Mouse (Mus musculus) yolk sac, embryonic 10.5 days (tissue): ENCODE data around the gene Gstp1.
"Not testable (repeated sequence)": the region's sequence is repeated elsewhere in the genome, so short reads cannot be mapped to it uniquely, and the experiment has no call there.

Experiments
- DNase-seq: peaks from one replicate; pipeline ENCODE4 v3.0.0-alpha.2; 2017; ENCODE audit warnings: low spot score

The Gstp1 gene

DNA sequence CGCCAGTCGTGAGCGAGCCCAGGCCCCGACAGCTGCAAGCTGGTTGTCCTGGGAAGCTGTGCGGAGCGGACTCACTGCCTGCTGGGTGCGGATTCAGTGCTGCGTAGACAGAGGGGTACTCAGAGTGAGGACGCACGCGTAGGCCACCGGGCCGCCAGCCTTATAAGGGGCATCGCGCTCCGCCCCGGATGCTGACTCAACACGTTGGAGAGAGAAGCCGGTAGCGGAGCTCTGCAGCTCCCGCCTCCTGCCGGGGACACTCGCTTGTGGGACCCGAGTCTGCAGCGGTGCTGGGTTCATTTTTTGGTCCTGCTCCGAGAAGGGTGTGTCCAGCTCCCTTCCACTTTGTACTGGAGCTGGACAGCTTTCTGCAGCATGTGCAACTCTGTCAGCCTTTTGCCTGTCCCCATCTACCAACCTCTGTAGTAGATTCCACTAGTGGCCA is at the start of gene Gstp1:
TSS of gene Gstp1 (minus strand) at position 198 of the 445 bp plus-strand sequence.
- peak; percentile 83 for DNase-seq

GRCm38 (mm10) chr19:4087090-4087489 is 49.3 kb upstream of the Gstp1 start:
- DNase-seq, result no peak

GRCm38 (mm10) chr19:4086156-4086555 is 48.4 kb upstream of the Gstp1 start:
- DNase-seq, result no peak

- no peak for DNase-seq
These were observed 47.2 kb upstream of the Gstp1 start for GRCm38 (mm10) chr19:4084984-4085383.

GRCm38 (mm10) chr19:4083826-4084225 is 46.0 kb upstream of the Gstp1 start:
- no peak for DNase-seq

DNA sequence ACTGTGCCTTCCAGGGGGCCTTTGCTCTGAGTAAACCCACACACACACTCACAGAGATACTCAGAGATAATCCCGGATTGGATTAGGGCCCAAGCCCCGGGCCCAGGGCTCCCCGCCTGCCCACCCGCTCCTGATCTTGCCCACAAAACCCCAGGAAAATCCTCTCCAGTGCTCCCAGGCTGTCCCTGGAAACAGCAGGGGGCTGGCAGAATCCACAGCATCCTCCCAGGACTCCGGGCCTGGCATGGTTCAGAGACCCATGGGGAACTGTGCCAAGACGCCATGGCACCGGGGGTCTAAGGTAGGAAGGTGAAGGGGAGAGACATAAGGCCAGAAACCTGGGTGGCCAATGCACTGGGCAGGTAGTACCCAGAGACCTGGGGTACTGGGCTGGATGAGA is 45.5 kb upstream of the Gstp1 start:
- DNase-seq, result no peak

DNA sequence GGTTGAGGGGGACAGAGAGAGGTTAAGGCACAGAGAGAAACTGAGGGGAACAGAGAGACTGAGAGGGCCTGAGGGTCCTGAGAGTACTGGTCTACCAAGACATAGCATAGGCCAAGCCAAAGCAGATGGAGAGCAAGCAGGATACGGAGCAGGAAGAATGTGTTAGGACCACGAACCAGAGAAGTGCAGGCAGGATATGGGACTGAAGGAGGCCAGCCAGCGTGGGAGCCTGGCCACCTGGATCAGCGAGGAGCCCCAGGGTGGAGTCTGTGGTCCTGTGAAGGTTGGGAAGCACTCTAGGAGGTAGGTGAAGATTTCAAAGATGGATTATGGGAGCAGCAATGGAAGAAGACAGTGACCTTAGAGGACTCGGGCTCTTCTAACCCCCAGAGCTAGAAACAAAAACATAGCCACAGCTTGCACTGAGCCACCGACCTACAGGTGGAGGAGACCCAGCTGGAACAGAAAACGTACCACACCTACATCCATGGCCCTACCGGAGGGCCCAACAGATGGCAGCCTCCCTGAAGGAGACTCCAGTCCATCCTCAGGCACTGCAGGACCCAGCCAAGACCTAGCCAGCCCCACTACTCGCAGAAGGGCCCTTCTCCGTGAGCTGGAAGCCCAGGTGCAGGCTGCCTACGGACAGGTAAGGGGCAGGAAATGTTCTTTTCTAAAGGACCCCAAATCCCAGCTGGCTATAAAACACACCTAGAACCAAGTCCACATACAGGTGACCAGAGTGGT is 44.6 kb upstream of the Gstp1 start:
- no peak for DNase-seq

- no peak for DNase-seq
These were observed 43.6 kb upstream of the Gstp1 start, which contains the start of gene Cabp2 for GRCm38 (mm10) chr19:4081394-4081793. TSS of gene Cabp2 (plus strand) at chr19:4081578.

DNA sequence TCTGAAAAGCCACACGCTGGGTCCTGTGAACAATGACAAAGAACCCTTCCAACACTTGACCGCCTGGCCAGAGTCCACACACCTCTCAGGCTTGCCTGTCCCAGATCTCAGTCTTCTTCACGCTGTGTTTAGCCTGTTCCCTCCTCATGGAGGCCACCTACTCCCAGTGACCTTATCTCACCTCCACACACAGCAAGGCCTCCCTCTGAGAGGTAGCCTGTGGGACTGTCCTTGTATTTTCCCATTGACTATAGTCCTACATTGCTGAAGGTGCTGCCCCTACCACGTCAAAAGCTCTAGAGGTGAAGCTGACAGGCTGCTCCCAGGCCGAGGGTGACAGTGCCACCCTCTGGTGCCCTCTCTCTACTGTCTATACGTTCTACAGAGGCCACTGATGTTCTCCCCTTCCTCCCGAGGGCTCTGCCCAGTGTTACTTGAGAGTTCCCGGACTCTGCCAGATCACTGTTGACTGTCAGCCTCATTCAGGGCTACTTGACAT is 42.8 kb upstream of the Gstp1 start:
- DNase-seq, result no peak

GRCm38 (mm10) chr19:4079594-4079993 is 41.8 kb upstream of the Gstp1 start:
- no peak for DNase-seq

DNA sequence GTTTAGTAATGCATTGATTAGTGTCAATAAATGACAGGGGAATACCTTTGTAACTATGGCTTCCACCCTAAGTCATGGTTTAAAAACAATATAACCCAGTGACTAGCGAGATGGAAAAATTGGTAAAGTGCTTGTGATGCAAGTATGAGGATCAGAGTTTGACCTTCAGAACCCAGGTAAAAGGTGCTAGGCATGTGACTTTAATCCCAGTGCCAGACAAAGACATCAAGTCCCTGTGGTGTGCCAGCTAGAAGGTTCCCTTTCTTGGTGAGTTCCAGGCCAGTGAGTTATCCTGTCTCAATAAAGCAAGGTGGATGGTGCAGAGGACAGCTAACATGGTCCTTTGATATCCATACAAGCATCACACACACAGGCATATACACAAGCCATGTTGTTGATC is 37.7 kb upstream of the Gstp1 start:
- DNase-seq, result no peak

GRCm38 (mm10) chr19:4072706-4073424 is 35.1 kb upstream of the Gstp1 start:
- DNase-seq, result no peak

GRCm38 (mm10) chr19:4071406-4071805 is 33.6 kb upstream of the Gstp1 start:
- DNase-seq, result no peak

GRCm38 (mm10) chr19:4070756-4071155 is 33.0 kb upstream of the Gstp1 start:
- no peak for DNase-seq

DNA sequence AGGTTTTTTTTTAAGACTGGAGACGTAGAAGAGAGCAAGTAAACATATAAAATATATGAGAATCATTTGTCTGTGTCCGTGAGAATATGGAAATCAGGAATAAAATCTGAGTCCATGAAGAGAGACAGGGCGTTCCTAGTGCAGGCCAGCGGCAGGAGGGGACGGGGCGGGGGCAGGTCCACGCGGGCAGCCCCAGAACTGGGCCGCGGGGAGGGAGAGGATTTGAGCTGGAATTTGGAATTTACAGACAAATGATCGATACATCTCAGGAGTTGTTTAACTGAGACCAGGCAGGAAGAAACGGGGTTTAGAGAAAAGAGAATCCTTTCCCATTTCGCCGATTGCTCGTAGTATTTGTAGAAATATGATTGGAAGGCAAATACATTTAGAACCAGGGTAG is 32.5 kb upstream of the Gstp1 start:
- no peak for DNase-seq

GRCm38 (mm10) chr19:4068717-4069410 is 31.1 kb upstream of the Gstp1 start:
- peak; percentile 42 for DNase-seq

DNA sequence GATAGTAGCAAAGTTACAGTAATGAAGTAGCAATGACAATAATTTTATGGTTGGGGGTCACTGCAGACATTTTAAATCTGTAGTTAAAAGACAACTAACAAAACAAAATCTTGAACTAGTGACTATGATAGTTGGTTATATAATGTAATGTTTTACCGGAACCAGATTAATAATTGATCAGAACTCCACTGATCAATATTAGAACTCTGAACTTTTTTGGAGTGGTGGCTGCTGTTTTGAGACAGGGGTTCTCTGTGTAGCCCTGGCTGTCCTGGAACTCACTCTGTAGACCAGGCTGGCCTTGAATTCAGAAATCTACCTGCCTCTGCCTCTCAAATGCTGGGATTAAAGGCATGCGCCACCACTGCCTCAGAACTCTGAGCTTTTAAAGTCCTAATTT is 30.5 kb upstream of the Gstp1 start:
- DNase-seq, result not testable (repeated sequence)

- no peak for DNase-seq
These were observed 29.1 kb upstream of the Gstp1 start for GRCm38 (mm10) chr19:4066877-4067276.

DNA sequence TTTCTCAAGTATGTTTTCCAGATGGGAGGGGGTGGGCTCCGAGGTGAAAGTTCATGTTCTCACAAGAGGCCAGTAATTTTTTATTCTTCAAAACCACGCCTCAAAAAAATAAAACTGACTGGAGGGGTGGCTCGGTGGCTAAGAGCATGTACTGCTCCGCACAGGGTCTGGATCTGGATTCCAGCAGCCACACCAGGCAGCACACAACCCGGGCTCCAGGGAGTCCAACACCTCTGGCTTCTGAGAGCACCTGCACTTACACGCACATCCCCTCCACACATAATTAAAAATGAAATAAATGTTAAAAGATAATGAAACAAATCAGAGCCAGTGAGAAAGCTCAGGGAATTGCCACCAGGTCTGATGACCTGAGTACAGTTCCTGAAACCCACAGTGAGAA is 28.5 kb upstream of the Gstp1 start:
- no peak for DNase-seq

- DNase-seq, result not testable (repeated sequence)
These were observed 26.7 kb upstream of the Gstp1 start for GRCm38 (mm10) chr19:4064501-4064900.

- not testable (repeated sequence) for DNase-seq
These were observed 25.6 kb upstream of the Gstp1 start for GRCm38 (mm10) chr19:4063357-4063756.

GRCm38 (mm10) chr19:4060899-4061465 is 23.2 kb upstream of the Gstp1 start:
- no peak for DNase-seq
